Mouse (Mus musculus) monocyte, adult 2 months (primary cell): ENCODE data around the gene Vwa5b1.

Source experiments
- DNase-seq, 2 experiments: peaks; one replicate each; pipeline ENCODE4 v3.0.0; 2022; ENCODE audit warnings: low spot score in 2 of 2, low read depth in 1 of 2

Gene Vwa5b1

DNA sequence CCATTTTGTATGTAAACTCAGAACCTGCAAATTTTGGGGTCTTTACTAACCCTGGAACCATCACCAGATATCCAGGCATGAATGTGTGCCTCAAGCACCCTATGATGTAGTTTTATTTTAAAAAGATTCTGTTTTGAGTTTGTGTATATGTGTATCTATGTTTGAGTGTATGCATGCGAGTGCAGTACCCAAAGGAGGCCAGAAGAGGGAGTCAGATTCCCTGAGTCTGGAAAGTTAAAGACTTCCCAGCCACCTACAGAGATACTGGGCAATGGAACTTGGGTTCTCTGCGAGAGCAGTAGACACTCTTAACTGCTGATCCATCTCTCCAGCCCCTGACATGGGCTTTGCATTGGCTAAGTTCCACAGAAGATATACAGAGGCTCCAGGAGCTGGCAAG is 101.8 kb downstream of the Vwa5b1 start:
- DNase-seq = no peak

GRCm38 (mm10) chr4:138531761-138532160 is 103.9 kb downstream of the Vwa5b1 start:
- DNase-seq = no peak

GRCm38 (mm10) chr4:138530011-138530410 is 105.7 kb downstream of the Vwa5b1 start:
- no peak for DNase-seq

GRCm38 (mm10) chr4:138525684-138526083 is 110.0 kb downstream of the Vwa5b1 start:
- no peak for DNase-seq

DNA sequence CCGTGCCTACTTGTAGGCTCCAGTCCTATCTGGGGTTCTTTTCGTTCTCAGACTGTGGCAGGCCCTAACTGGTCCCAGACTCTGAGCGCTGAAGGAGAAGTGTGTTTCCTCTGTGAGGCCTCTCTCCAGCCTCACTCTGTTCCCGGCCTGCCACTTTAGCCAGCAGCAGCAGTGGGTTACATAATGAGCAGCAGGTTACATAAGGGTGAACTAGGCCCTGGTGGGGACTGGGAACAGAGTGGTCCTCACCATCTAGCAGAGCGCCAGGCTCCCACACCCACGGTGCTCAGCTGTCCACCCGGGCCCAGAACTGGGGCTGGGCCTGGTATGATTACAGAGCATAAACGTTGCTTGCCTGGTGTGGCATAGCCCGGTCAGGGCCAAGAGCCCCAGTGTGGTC is 110.9 kb downstream of the Vwa5b1 start:
- DNase-seq = no peak

DNA sequence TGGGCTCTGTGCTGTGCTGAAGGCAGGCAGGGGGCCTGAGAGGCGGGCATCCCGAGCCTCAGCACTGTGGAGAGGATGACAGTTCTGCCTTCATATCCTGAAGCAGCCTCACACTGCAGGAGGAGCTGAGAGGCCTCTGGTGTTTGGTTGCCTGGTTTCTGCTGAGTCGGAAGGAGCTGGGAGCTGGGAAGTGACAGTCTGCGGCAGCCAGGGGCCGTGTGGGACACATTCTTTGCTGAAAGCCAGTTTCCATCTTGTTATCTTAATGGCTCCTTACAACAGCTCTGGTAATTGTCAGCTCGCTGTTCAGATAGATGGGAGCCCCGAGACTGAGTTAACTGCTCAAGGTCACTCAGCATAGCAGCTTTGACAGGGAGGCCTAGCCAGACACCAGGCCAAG is 111.9 kb downstream of the Vwa5b1 start:
- DNase-seq = no peak

- no peak for DNase-seq
Observed at GRCm38 (mm10) chr4:138522296-138522695, 113.4 kb downstream of the Vwa5b1 start.

DNA sequence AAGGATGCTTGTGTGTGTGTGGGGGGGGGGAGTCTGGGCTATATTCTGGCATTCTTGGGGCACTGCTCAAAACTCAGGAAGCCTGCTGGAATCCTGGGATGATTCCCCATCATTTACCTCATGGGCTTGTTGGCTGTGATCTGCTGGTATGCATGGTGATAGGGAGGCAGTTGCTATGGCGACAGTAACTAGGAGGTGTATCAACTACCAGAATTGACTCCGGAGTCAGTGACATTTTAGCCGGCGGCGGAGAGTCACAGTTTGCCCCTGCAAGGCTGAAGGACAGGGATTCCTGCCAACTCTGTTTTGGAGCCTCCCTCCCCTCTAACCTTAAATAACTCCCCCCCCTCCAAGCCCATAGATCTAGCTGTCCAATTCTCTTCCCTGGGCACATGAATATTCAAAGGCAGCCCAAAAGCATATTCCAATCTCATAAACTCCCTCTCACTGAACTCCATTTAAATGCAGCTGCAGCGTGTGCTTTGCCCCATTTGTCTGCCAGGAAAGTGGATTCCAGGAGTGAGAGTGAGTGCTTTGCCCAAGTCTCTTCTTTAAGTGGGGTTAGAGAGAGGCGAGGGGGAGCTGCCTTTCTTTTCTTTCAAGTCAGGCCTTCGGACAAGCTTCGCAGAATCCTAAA is 118.4 kb downstream of the Vwa5b1 start:
- DNase-seq = no peak

DNA sequence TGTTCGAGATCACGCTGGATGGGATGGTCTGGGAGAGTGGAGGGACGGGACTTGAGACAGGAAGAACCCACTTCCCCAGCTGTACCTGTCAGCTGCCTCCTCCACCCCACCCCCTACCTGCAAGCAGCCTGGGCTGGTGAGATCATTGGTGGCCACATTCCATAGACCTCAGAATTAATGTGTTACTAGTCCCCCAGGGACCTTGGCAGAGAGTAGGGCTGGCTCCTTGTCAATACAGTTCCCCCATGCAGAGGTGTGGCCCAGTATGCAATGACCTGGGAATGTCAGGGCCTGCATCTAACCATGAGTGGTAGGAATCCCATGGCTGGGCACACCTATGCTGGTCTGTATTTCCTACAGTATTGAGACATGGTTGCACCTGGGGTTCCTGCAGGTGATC is 119.2 kb downstream of the Vwa5b1 start:
- no peak for DNase-seq
